Mouse (Mus musculus) erythroblast, embryonic 14.5 days (primary cell): Measurements from ENCODE around the gene Msrb2.

Experiments
- GATA1 ChIP-seq: IDR thresholded peaks from 2 replicates; pipeline ENCODE4 v1.6.1; 2012; ENCODE audit warnings: low read length, inconsistent platforms, mixed read lengths
- TAL1 ChIP-seq: IDR thresholded peaks from 3 replicates; pipeline ENCODE4 v1.6.1; 2012; ENCODE audit warnings: low read length, inconsistent platforms, mixed read lengths

DNA sequence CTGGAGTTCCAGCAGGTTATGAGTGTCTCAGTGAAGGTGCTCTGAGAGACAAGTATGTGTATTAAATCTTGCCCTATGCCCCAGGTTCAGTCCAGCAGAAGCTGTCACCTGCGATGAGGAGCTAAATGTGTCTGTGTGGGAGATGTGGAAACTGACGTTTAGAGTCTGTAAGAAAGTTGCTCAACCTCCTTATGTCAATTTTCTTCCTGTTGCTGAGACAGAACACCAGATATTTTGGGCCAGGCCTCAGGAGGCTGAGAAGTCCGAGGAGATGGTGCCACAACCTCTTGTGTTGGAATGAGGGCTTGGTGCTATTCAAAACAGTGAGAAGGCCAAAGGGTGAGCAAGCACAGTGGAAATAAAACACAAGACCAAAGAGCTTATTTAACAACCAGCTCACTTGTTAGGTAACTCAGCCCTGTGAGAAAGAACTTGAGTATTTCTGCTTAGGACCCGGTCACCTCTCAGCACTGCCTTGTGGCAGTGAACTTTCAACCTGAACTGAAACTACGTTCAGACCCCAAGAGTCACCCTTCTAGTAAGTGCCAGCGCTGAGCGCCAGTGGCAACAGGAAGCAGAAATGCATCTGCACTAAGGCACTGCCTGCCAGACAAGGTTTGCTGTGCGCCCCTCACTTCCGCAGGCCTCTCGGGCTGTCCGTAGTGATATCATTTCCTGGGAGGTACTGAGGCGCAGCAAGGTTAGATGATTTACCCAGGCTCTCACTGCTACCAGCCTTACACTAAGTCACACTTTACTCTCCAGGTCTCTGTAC is 17.3 kb downstream of the Msrb2 start:
- no peak for TF ChIP-seq TAL1
- TF ChIP-seq GATA1: no peak
